ENCODE assay signal across 8 mouse cellular contexts in the genomic region with DNA sequence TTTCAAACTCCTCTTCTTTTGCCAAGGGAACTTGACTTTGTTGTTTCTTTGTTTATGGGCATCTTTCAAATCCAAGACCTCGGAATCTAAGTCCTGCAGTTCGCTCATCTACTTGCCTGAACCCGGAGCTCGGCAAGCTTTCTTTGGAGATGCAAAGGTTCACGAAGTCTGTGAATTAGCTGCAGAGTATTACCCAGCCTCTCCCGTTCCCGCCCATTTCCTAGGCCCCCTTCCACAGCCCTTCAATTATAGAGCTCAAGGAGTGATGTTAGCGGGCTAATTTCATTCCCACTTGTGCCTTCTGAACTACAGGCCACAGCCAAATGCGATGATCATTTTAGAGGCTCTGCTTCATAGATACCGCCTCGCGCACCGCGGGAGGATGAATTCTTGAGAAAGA. TPM values are rescaled to one million over a fixed set of nuclear protein-coding genes. Genes with fewer than 3 reads are reported as not detected.
DNase-seq lines count a peak whose midpoint lies in the region; ATAC-seq and TF ChIP-seq lines count a peak whose summit lies in the region.

No protein-coding gene starts in this region.

- H3K27me3 ChIP-seq in heart, embryonic 11.5 days (ENCODE audit: control insufficient read depth, insufficient read depth, low read length): no peaks in the 10 kb centered on the region
- H3K27me3 ChIP-seq in midbrain, embryonic 15.5 days (replicated peaks): no peaks in the 10 kb centered on the region

- DNase-seq in heart, postnatal 25 days (ENCODE audit: low spot score): no peak
- no peak for DNase-seq in ES-E14 (ENCODE audit: low read depth, low spot score)
- DNase-seq in kidney, postnatal 10 days: peak; percentile 47
- no peak for DNase-seq in spleen, postnatal 36 days (ENCODE audit: low spot score in 2 of 2)

- intact Hi-C loops in heart, postnatal 25 days (cut with DNase I): loop anchor here (5.0 kb wide), 1 partner anchor 43 kb away; no protein-coding TSS in a partner anchor

- in situ Hi-C loops in ES-E14 (cut with MboI; ENCODE audit: low sequenced_read_pairs in 2 of 2, unreplicated experiment in 2 of 2): no loop called here

- 1% methylated on average over 14 of the region's 14 CpGs for whole genome bisulfite sequencing in heart, embryonic 11.5 days (ENCODE audit: insufficient replicate concordance)
- WGBS in midbrain, embryonic 15.5 days: under 1% methylated on average over 14 of the region's 14 CpGs

- H3K36me3 ChIP-seq in heart, embryonic 11.5 days (ENCODE audit: control insufficient read depth, insufficient read depth, low read length): no peaks in the 10 kb centered on the region
- no peaks in the 10 kb centered on the region for H3K36me3 ChIP-seq in ES-E14 (ENCODE audit: control insufficient read depth, insufficient read depth, low read length, poor library complexity, severe bottlenecking)
- no peaks in the 10 kb centered on the region for H3K36me3 ChIP-seq in midbrain, embryonic 15.5 days (replicated peaks)

- H3K4me1 ChIP-seq in heart, embryonic 11.5 days (ENCODE audit: control insufficient read depth, insufficient read depth, low read length): peaks cover 19% of the 10 kb centered on the region
- 0 out of 4 replicates have a peak, but pooled peaks cover 0 to 2% of the 10 kb centered on the region in 2 experiments for H3K4me1 ChIP-seq in ES-E14 (ENCODE audit: control insufficient read depth in 2 of 2, insufficient read depth in 2 of 2, low read length in 2 of 2, poor library complexity in 1 of 2)
- peaks cover 30% of the 10 kb centered on the region for H3K4me1 ChIP-seq in midbrain, embryonic 15.5 days

- peak overlapping the region; percentile 58 for H3K9ac ChIP-seq in heart, embryonic 11.5 days (ENCODE audit: low read depth, low read length)
- no peak overlapping the region for H3K9ac ChIP-seq in ES-E14 (ENCODE audit: insufficient read depth, low read depth, low read length, poor library complexity, severe bottlenecking)
- H3K9ac ChIP-seq in midbrain, embryonic 15.5 days: peak overlapping the region; percentile 46

- H3K4me2 ChIP-seq in heart, embryonic 11.5 days: peak overlapping the region; percentile 80
- peak overlapping the region; percentile 85 for H3K4me2 ChIP-seq in midbrain, embryonic 15.5 days

- peak overlapping the region; percentile 12; the same call in 1 of the 2 replicates for H3K27ac ChIP-seq in heart, embryonic 11.5 days (ENCODE audit: low read depth, low read length)
- H3K27ac ChIP-seq in ES-E14 (ENCODE audit: insufficient read depth, low read depth, low read length, poor library complexity, severe bottlenecking): no peak overlapping the region
- peak overlapping the region; percentile 75 for H3K27ac ChIP-seq in midbrain, embryonic 15.5 days

- H3K4me3 ChIP-seq in heart, embryonic 11.5 days (ENCODE audit: low read depth, low read length): peak overlapping the region; percentile 60
- H3K4me3 ChIP-seq in ES-E14 (ENCODE audit: insufficient read depth in 1 of 2, low read depth in 1 of 2, low read length in 2 of 2, poor library complexity in 1 of 2, severe bottlenecking in 1 of 2): peak overlapping the region; percentile 34 to 78
- peak overlapping the region; percentile 90 for H3K4me3 ChIP-seq in midbrain, embryonic 15.5 days

- no peaks in the 10 kb centered on the region for H3K9me3 ChIP-seq in heart, embryonic 11.5 days (replicated peaks; ENCODE audit: control insufficient read depth, low read length)
- no peaks in the 10 kb centered on the region for H3K9me3 ChIP-seq in ES-E14 (ENCODE audit: control insufficient read depth, insufficient read depth, low read depth, low read length)
- H3K9me3 ChIP-seq in midbrain, embryonic 15.5 days: no peaks in the 10 kb centered on the region

- ATAC-seq in heart, embryonic 11.5 days (replicated peaks; ENCODE audit: insufficient number of reproducible peaks, low FRiP score, low TSS enrichment): no peak; the same call in 1 of the 2 replicates
- ATAC-seq in erythroid progenitor cell, adult 5-6 weeks (replicated peaks; ENCODE audit: low FRiP score, poor library complexity, severe bottlenecking): 0 out of 2 replicates have a peak, but pooled peaks have one; percentile 8
- ATAC-seq in midbrain, embryonic 15.5 days (replicated peaks): peak; percentile 58
- no peak for ATAC-seq in monocyte, adult 5-6 weeks (replicated peaks; ENCODE audit: insufficient number of reproducible peaks, low FRiP score, low TSS enrichment, poor library complexity, severe bottlenecking)

TF ChIP-seq in ES-E14, 5 proteins besides CTCF, POLR2A, EP300 and RAD21:
- TF ChIP-seq CHD2 (IDR thresholded peaks at IDR 0.05; ENCODE audit: low read depth, low read length): no peak
- TF ChIP-seq ZC3H11A (IDR thresholded peaks at IDR 0.05; ENCODE audit: borderline replicate concordance, low read depth, low read length): no peak
- TF ChIP-seq ZNF384 (IDR thresholded peaks at IDR 0.05; ENCODE audit: low read depth, low read length): no peak
- TF ChIP-seq MAFK (IDR thresholded peaks at IDR 0.05; ENCODE audit: insufficient read depth, low read depth, low read length): no peak
- no peak for TF ChIP-seq HCFC1 (IDR thresholded peaks at IDR 0.05; ENCODE audit: borderline replicate concordance, insufficient read depth, low read length)

RNA-seq across cellular contexts. Expression of a gene that starts 0.5 kb away (rescaled TPM):
- 23.6 and 24.4 TPM in 2 replicates for polyA plus RNA-seq in heart, embryonic 11.5 days (2014; fragmentation: Nextera tagmentation; extraction: Ambion mirVana)
- total RNA-seq in heart, postnatal 25 days (2021): 1 to 10 TPM; 8.9 to 9.9 TPM
- 7.0 and 7.9 TPM in 2 replicates for total RNA-seq in ES-E14 (2012; rRNA removed)
- total RNA-seq in erythroid progenitor cell, adult 5-6 weeks (2015; ENCODE audit: low replicate concordance): 98.7 and 104 TPM in 2 replicates
- total RNA-seq in erythroid progenitor cell, adult 5-6 weeks (2017; ENCODE audit: low replicate concordance): 113 and 121 TPM in 2 replicates
- polyA plus RNA-seq in midbrain, embryonic 15.5 days (2015; fragmentation: Nextera tagmentation; extraction: Ambion mirVana): 28.5 and 29.0 TPM in 2 replicates
- total RNA-seq in monocyte, adult 5-6 weeks (2017): 147 to 179 TPM (median 160 TPM) in 3 replicates

RNA-seq across cellular contexts. Expression of a gene that starts 25.9 kb away (rescaled TPM):
- polyA plus RNA-seq in heart, embryonic 11.5 days (2014; fragmentation: Nextera tagmentation; extraction: Ambion mirVana): 614 and 628 TPM in 2 replicates
- 100 to 1,000 TPM; 180 to 195 TPM for total RNA-seq in heart, postnatal 25 days (2021)
- 767 and 917 TPM in 2 replicates for total RNA-seq in ES-E14 (2012; rRNA removed)
- 98.9 and 165 TPM in 2 replicates for total RNA-seq in erythroid progenitor cell, adult 5-6 weeks (2015; ENCODE audit: low replicate concordance)
- total RNA-seq in erythroid progenitor cell, adult 5-6 weeks (2017; ENCODE audit: low replicate concordance): 37.9 and 53.8 TPM in 2 replicates
- 179 and 197 TPM in 2 replicates for polyA plus RNA-seq in midbrain, embryonic 15.5 days (2015; fragmentation: Nextera tagmentation; extraction: Ambion mirVana)
- total RNA-seq in monocyte, adult 5-6 weeks (2017): 70.0 to 115 TPM (median 89.9 TPM) in 3 replicates

RNA-seq across cellular contexts. Expression of a gene that starts 55.3 kb away (rescaled TPM):
- 12.2 and 12.3 TPM in 2 replicates for polyA plus RNA-seq in heart, embryonic 11.5 days (2014; fragmentation: Nextera tagmentation; extraction: Ambion mirVana)
- total RNA-seq in heart, postnatal 25 days (2021): 10 to 100 TPM; 21.2 to 22.5 TPM
- total RNA-seq in ES-E14 (2012; rRNA removed): 7.0 and 10.0 TPM in 2 replicates
- 8.8 and 18.7 TPM in 2 replicates for total RNA-seq in erythroid progenitor cell, adult 5-6 weeks (2015; ENCODE audit: low replicate concordance)
- total RNA-seq in erythroid progenitor cell, adult 5-6 weeks (2017; ENCODE audit: low replicate concordance): 7.7 and 12.5 TPM in 2 replicates
- 10.8 and 11.2 TPM in 2 replicates for polyA plus RNA-seq in midbrain, embryonic 15.5 days (2015; fragmentation: Nextera tagmentation; extraction: Ambion mirVana)
- total RNA-seq in monocyte, adult 5-6 weeks (2017): 24.2 to 38.2 TPM (median 33.3 TPM) in 3 replicates

Comparison
In these comparisons a context has a peak if more than half of its experiments do, and no peak if none do; other contexts are left out.
1. ATAC-seq: peak in erythroid progenitor cell, adult 5-6 weeks (single experiment) and midbrain, embryonic 15.5 days (single experiment); none in heart, embryonic 11.5 days (single experiment) and monocyte, adult 5-6 weeks (single experiment).
2. RNA of a gene that starts 0.5 kb away (total RNA-seq): 147 to 179 TPM in monocyte, adult 5-6 weeks and 98.7 to 121 TPM in erythroid progenitor cell, adult 5-6 weeks; 8.9 to 9.9 TPM in heart, postnatal 25 days and 7.0 to 7.9 TPM in ES-E14; every median in the first group is over 4 times any median in the second.
3. Peak in every context shown above with its lines, with median percentiles within 50 percentile points of each other: H3K4me3 ChIP-seq.